Mouse (Mus musculus) embryonic facial prominence, embryonic 12.5 days (tissue): ENCODE data around the gene Trim30c. TPM values are rescaled to one million over a fixed set of nuclear protein-coding genes. Genes with fewer than 3 reads are reported as not detected.
"Not testable (repeated sequence)": the region's sequence is repeated elsewhere in the genome, so short reads cannot be mapped to it uniquely, and the experiment has no call there.

Experiments
- ATAC-seq: fragments of 200-750 bp; cut with Nextera tagmentation; 2 replicates; pipeline ENCODE4 v1.8.0; 2017; ENCODE audit not compliant: insufficient number of reproducible peaks, insufficient read depth, low FRiP score, low TSS enrichment
- H3K27ac ChIP-seq: fragments of 300-500 bp; sonication (generic); 2 replicates; pipeline ENCODE4 v1.5.1; 2016; ENCODE audit warnings: mild to moderate bottlenecking
- H3K27me3 ChIP-seq: fragments of 300-500 bp; sonication (generic); 2 replicates; pipeline ENCODE4 v1.6.1; 2016; ENCODE audit warnings: mild to moderate bottlenecking, moderate library complexity
- H3K36me3 ChIP-seq: fragments of 300-500 bp; sonication (generic); 2 replicates; pipeline ENCODE4 v1.6.1; 2016; ENCODE audit warnings: mild to moderate bottlenecking
- H3K4me1 ChIP-seq: fragments of 300-500 bp; sonication (generic); 2 replicates; pipeline ENCODE4 v1.6.1; 2016
- H3K4me2 ChIP-seq: fragments of 300-500 bp; sonication (generic); replicated peaks from 2 replicates; pipeline ENCODE4 v1.6.1; 2016; ENCODE audit warnings: mild to moderate bottlenecking, moderate library complexity
- H3K4me3 ChIP-seq: fragments of 300-500 bp; sonication (generic); 2 replicates; pipeline ENCODE4 v1.5.1; 2016; ENCODE audit warnings: mild to moderate bottlenecking
- H3K9ac ChIP-seq: fragments of 300-500 bp; sonication (generic); 2 replicates; pipeline ENCODE4 v1.6.1; 2016; ENCODE audit warnings: mild to moderate bottlenecking, moderate library complexity
- H3K9me3 ChIP-seq: fragments of 300-500 bp; sonication (generic); 2 replicates; pipeline ENCODE4 v1.6.1; 2016; ENCODE audit warnings: mild to moderate bottlenecking, moderate library complexity
- WGBS: fragments of 180-500 bp; shearing (Covaris S2); methylation state at CpG from one replicate; pipeline ENCODE4 v1.1.7; 2016; 5-methylcytosine and 5-hydroxymethylcytosine counted together
- polyA plus RNA-seq: library from polyadenylated mRNA; unstranded; fragments of >200 nt; fragmentation: Nextera tagmentation; extraction: Ambion mirVana; gene quantifications from 2 replicates; pipeline ENCODE4 v1.2.1, GENCODE M21; 2016

Trim30c gene
- polyA plus RNA-seq, 1 experiment from 2014 or later = 0.18 TPM

GRCm38 (mm10) chr7:104335547-104335946 is 65.1 kb downstream of the Trim30c start:
- not testable (repeated sequence) for H3K9me3 ChIP-seq, H3K9ac ChIP-seq, ATAC-seq, H3K27ac ChIP-seq, H3K36me3 ChIP-seq, H3K4me2 ChIP-seq, H3K4me3 ChIP-seq, H3K27me3 ChIP-seq, H3K4me1 ChIP-seq
- WGBS = 86% methylated on average over 3 of the region's 3 CpGs

Other genes starting within 250 kb of the Trim30c start
- 0.33 and 0.45 TPM in 2 replicates for gene Olfm5, start 236.0 kb downstream of the Trim30c start, polyA plus RNA-seq
- gene Olfr648, start 217.4 kb downstream of the Trim30c start, polyA plus RNA-seq = 0.24 and 0.37 TPM in 2 replicates
- gene Olfr649, start 204.9 kb downstream of the Trim30c start, polyA plus RNA-seq = not detected in 2 replicates
- 1.9 and 2.2 TPM in 2 replicates for gene Trim6, start 182.0 kb downstream of the Trim30c start, polyA plus RNA-seq
- gene Trim34a, start 156.4 kb downstream of the Trim30c start, polyA plus RNA-seq = 1.6 and 2.0 TPM in 2 replicates
- gene Trim5, start 112.7 kb downstream of the Trim30c start, polyA plus RNA-seq = 0.13 and 0.15 TPM in 2 replicates
- 5.3 and 5.8 TPM in 2 replicates for gene Trim12a, start 85.4 kb downstream of the Trim30c start, polyA plus RNA-seq
- 0.22 TPM in 1 of 2 replicates, not detected in the other for gene Trim34b, start 71.4 kb downstream of the Trim30c start, polyA plus RNA-seq
- gene Trim12c, start 47.5 kb downstream of the Trim30c start, polyA plus RNA-seq = 2.0 and 2.3 TPM in 2 replicates
- gene Trim30b, start 31.0 kb downstream of the Trim30c start, polyA plus RNA-seq = not detected in 2 replicates
- gene Trim30a, start 64.4 kb upstream of the Trim30c start, polyA plus RNA-seq = 0.72 and 1.3 TPM in 2 replicates
- 0.15 and 0.27 TPM in 2 replicates for gene Trim30d, start 107.0 kb upstream of the Trim30c start, polyA plus RNA-seq
- not detected in 2 replicates for gene Olfr651, start 149.3 kb upstream of the Trim30c start, polyA plus RNA-seq
- not detected in 2 replicates for gene Olfr652, start 160.1 kb upstream of the Trim30c start, polyA plus RNA-seq
- not detected in 2 replicates for gene Olfr653, start 176.5 kb upstream of the Trim30c start, polyA plus RNA-seq
- not detected in 2 replicates for gene Olfr654, start 186.2 kb upstream of the Trim30c start, polyA plus RNA-seq
- not detected in 2 replicates for gene Olfr655, start 200.9 kb upstream of the Trim30c start, polyA plus RNA-seq
- not detected in 2 replicates for gene Olfr656, start 213.1 kb upstream of the Trim30c start, polyA plus RNA-seq
- gene Olfr657, start 224.0 kb upstream of the Trim30c start, polyA plus RNA-seq = not detected in 2 replicates
- gene Olfr658, start 246.5 kb upstream of the Trim30c start, polyA plus RNA-seq = not detected in 2 replicates